In the genomic region with DNA sequence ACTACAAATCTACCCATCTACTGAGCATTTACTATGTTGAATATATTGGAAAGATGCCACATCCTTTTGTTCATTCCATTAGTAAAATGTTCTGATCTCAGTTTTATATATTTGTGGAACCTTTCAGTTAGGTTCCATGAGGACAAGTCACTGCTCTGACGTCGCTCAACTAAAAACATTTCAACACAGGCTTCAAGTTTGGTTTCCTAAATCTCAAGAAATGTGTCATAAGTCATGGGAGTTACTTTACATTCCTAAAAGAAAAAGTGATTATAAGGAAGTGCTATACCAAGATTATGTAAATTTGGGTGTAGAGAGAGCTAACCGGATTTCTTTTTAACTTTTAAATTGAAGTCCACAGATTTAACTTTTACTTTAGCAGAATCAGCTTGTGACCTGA, we compare ENCODE assay signal across 29 mouse cellular contexts. TPM values are rescaled to one million over a fixed set of nuclear protein-coding genes. Genes with fewer than 3 reads are reported as not detected.
DNase-seq lines count a peak whose midpoint lies in the region; ATAC-seq and TF ChIP-seq lines count a peak whose summit lies in the region.
"Had no signal": no experiment of that assay in that cellular context is flagged by ENCODE, and none has a peak within 500 bp of the region (broad histone marks: within the 10 kb centered on the region; RNA-seq: fewer than 3 reads in every experiment).

No protein-coding gene starts in this region.

- no peaks in the 10 kb centered on the region for H3K36me3 ChIP-seq in forebrain, embryonic 10.5 days (replicated peaks)
- no peaks in the 10 kb centered on the region for H3K36me3 ChIP-seq in forebrain, postnatal 0 days (ENCODE audit: insufficient read depth)
- H3K36me3 ChIP-seq: embryonic facial prominence, embryonic 12.5 days; embryonic facial prominence, embryonic 15.5 days; forebrain, embryonic 12.5 days; forebrain, embryonic 15.5 days; hindbrain, embryonic 10.5 days; hindbrain, embryonic 13.5 days had no signal

- H3K9ac ChIP-seq in forebrain, postnatal 0 days = no peak overlapping the region
- H3K9ac ChIP-seq: embryonic facial prominence, embryonic 12.5 days; embryonic facial prominence, embryonic 15.5 days; forebrain, embryonic 12.5 days; forebrain, embryonic 15.5 days; hindbrain, embryonic 13.5 days had no signal

- no peak overlapping the region for H3K4me3 ChIP-seq in bone marrow macrophage, adult 2 months (ENCODE audit: insufficient read depth, low read length)
- H3K4me3 ChIP-seq in forebrain, embryonic 10.5 days = no peak overlapping the region
- H3K4me3 ChIP-seq in forebrain, postnatal 0 days (ENCODE audit: low read depth, low read length) = no peak overlapping the region
- H3K4me3 ChIP-seq: embryonic facial prominence, embryonic 12.5 days; embryonic facial prominence, embryonic 15.5 days; forebrain, embryonic 12.5 days; forebrain, embryonic 15.5 days; hindbrain, embryonic 10.5 days; hindbrain, embryonic 13.5 days had no signal

- H3K27me3 ChIP-seq in forebrain, embryonic 10.5 days (ENCODE audit: poor library complexity, severe bottlenecking) = no peaks in the 10 kb centered on the region
- H3K27me3 ChIP-seq in forebrain, postnatal 0 days (ENCODE audit: insufficient read depth, low read length) = no peaks in the 10 kb centered on the region
- H3K27me3 ChIP-seq: embryonic facial prominence, embryonic 12.5 days; embryonic facial prominence, embryonic 15.5 days; forebrain, embryonic 12.5 days; forebrain, embryonic 15.5 days; hindbrain, embryonic 13.5 days had no signal

- H3K4me2 ChIP-seq in forebrain, postnatal 0 days (ENCODE audit: low read depth) = no peak overlapping the region
- H3K4me2 ChIP-seq: embryonic facial prominence, embryonic 12.5 days; embryonic facial prominence, embryonic 15.5 days; forebrain, embryonic 12.5 days; forebrain, embryonic 15.5 days; heart, embryonic 11.5 days; hindbrain, embryonic 13.5 days had no signal

- TF ChIP-seq POLR2A in bone marrow macrophage, adult 2 months (IDR thresholded peaks at IDR 0.05; ENCODE audit: borderline replicate concordance, low read depth, low read length) = no peak

- no peaks in the 10 kb centered on the region for H3K9me3 ChIP-seq in forebrain, embryonic 10.5 days
- no peaks in the 10 kb centered on the region for H3K9me3 ChIP-seq in forebrain, postnatal 0 days (ENCODE audit: low read length)
- H3K9me3 ChIP-seq: embryonic facial prominence, embryonic 12.5 days; embryonic facial prominence, embryonic 15.5 days; forebrain, embryonic 12.5 days; forebrain, embryonic 15.5 days; hindbrain, embryonic 10.5 days; hindbrain, embryonic 13.5 days had no signal

- peak; percentile 53 for DNase-seq in 416B (ENCODE audit: low read depth)
- no peak for DNase-seq in forebrain, embryonic 10.5 days (ENCODE audit: extremely low spot score, low spot score)
- DNase-seq in forebrain, postnatal 0 days = no peak
- DNase-seq in kidney, adult 18-20 months = no peak
- DNase-seq: adrenal gland, adult 8-10 months; adrenal gland, postnatal 25 days; cerebellum, adult 18-20 months; cerebellum, adult 9-10 months; cerebellum, postnatal 25 days; gastrocnemius, postnatal 10 days; gastrocnemius, postnatal 36 days; heart, adult 11 months had no signal

- H3K4me1 ChIP-seq in bone marrow macrophage, adult 2 months (ENCODE audit: control insufficient read depth, insufficient read depth, low read length) = peaks cover 16% of the 10 kb centered on the region
- no peaks in the 10 kb centered on the region; the same call in 1 of the 2 replicates for H3K4me1 ChIP-seq in forebrain, embryonic 10.5 days
- H3K4me1 ChIP-seq in forebrain, postnatal 0 days (ENCODE audit: insufficient read depth) = no peaks in the 10 kb centered on the region
- H3K4me1 ChIP-seq: embryonic facial prominence, embryonic 12.5 days; embryonic facial prominence, embryonic 15.5 days; forebrain, embryonic 12.5 days; forebrain, embryonic 15.5 days; hindbrain, embryonic 10.5 days; hindbrain, embryonic 13.5 days had no signal

- TF ChIP-seq CTCF in bone marrow macrophage, adult 2 months (IDR thresholded peaks at IDR 0.05; ENCODE audit: low read depth, low read length) = no peak
- TF ChIP-seq CTCF in forebrain, postnatal 0 days (IDR thresholded peaks at IDR 0.05; ENCODE audit: low read depth) = no peak

- H3K27ac ChIP-seq in bone marrow macrophage, adult 2 months (ENCODE audit: insufficient read depth, low read depth, low read length) = peak overlapping the region; percentile 12; the same call in 1 of the 2 replicates
- no peak overlapping the region for H3K27ac ChIP-seq in forebrain, embryonic 10.5 days
- H3K27ac ChIP-seq in forebrain, postnatal 0 days (ENCODE audit: low read depth, low read length) = no peak overlapping the region
- H3K27ac ChIP-seq: embryonic facial prominence, embryonic 12.5 days; embryonic facial prominence, embryonic 15.5 days; forebrain, embryonic 12.5 days; forebrain, embryonic 15.5 days; hindbrain, embryonic 10.5 days; hindbrain, embryonic 13.5 days; hindbrain, postnatal 0 days had no signal

- peak; percentile 51 for ATAC-seq in megakaryocyte progenitor cell, adult 5-6 weeks (replicated peaks; ENCODE audit: poor library complexity)
- no peak for ATAC-seq in forebrain, postnatal 0 days
- ATAC-seq: CD4-positive, CD25-positive, alpha-beta regulatory T cell, adult 4 months; forebrain, embryonic 15.5 days; hindbrain, postnatal 0 days; inflammation-experienced regulatory T-cells, adult 6 months; intestine, embryonic 16.5 days had no signal

- 92% methylated on average over 3 of the region's 3 CpGs for WGBS in forebrain, embryonic 10.5 days
- 84% methylated on average over 3 of the region's 3 CpGs for WGBS in forebrain, postnatal 0 days

RNA-seq across cellular contexts. Expression of gene Clec1a, which starts 15.8 kb away (rescaled TPM):
- polyA plus RNA-seq in bone marrow macrophage, adult 2 months (2012; ENCODE audit: insufficient read depth, insufficient read length, missing spikeins) = 0.46 and 0.69 TPM in 2 replicates
- total RNA-seq in megakaryocyte progenitor cell, adult 5-6 weeks (2015) = 0.12 TPM in 1 of 2 replicates, not detected in the other
- total RNA-seq in megakaryocyte progenitor cell, adult 5-6 weeks (2017) = 0.12 and 0.78 TPM in 2 replicates
- polyA plus RNA-seq in forebrain, embryonic 10.5 days (2016; fragmentation: Nextera tagmentation; extraction: Ambion mirVana) = 0.36 and 0.66 TPM in 2 replicates
- 1.1 and 1.4 TPM in 2 replicates for total RNA-seq in forebrain, postnatal 0 days (2014; rRNA removed)
- 0.74 and 0.97 TPM in 2 replicates for polyA plus RNA-seq in forebrain, postnatal 0 days (2015; fragmentation: Nextera tagmentation; extraction: Ambion mirVana)
- total RNA-seq: MEL had no signal
- polyA plus RNA-seq: CD4-positive, CD25-positive, alpha-beta regulatory T cell, adult 4 months; inflammation-experienced regulatory T-cells, adult 6 months had no signal

RNA-seq across cellular contexts. Expression of gene Clec9a, which starts 27.4 kb away (rescaled TPM):
- polyA plus RNA-seq in bone marrow macrophage, adult 2 months (2012; ENCODE audit: insufficient read depth, insufficient read length, missing spikeins) = 0.24 and 0.84 TPM in 2 replicates
- total RNA-seq in megakaryocyte progenitor cell, adult 5-6 weeks (2015) = 5.2 and 6.3 TPM in 2 replicates
- 2.0 and 3.4 TPM in 2 replicates for total RNA-seq in megakaryocyte progenitor cell, adult 5-6 weeks (2017)
- 0.36 TPM in 2 replicates for polyA plus RNA-seq in forebrain, embryonic 10.5 days (2016; fragmentation: Nextera tagmentation; extraction: Ambion mirVana)
- total RNA-seq in forebrain, postnatal 0 days (2014; rRNA removed) = 0.10 TPM in 1 of 2 replicates, not detected in the other
- not detected in 2 replicates for polyA plus RNA-seq in forebrain, postnatal 0 days (2015; fragmentation: Nextera tagmentation; extraction: Ambion mirVana)
- total RNA-seq: gastrocnemius, adult 18-20 months; gastrocnemius, postnatal 10 days; gastrocnemius, postnatal 36 days; hindbrain, postnatal 0 days; MEL had no signal
- polyA plus RNA-seq: C2C12; CD4-positive, CD25-positive, alpha-beta regulatory T cell, adult 4 months; embryonic facial prominence, embryonic 15.5 days; inflammation-experienced regulatory T-cells, adult 6 months had no signal

RNA-seq across cellular contexts. Expression of gene Clec1b, which starts 38.9 kb away (rescaled TPM):
- polyA plus RNA-seq in bone marrow macrophage, adult 2 months (2012; ENCODE audit: insufficient read depth, insufficient read length, missing spikeins) = 2.4 and 2.7 TPM in 2 replicates
- 0.17 and 0.22 TPM in 2 replicates for total RNA-seq in megakaryocyte progenitor cell, adult 5-6 weeks (2015)
- 0.17 and 0.42 TPM in 2 replicates for total RNA-seq in megakaryocyte progenitor cell, adult 5-6 weeks (2017)
- 16.4 and 19.8 TPM in 2 replicates for polyA plus RNA-seq in forebrain, embryonic 10.5 days (2016; fragmentation: Nextera tagmentation; extraction: Ambion mirVana)
- 2.0 TPM in 1 of 2 replicates, not detected in the other for total RNA-seq in forebrain, postnatal 0 days (2014; rRNA removed)
- polyA plus RNA-seq in forebrain, postnatal 0 days (2015; fragmentation: Nextera tagmentation; extraction: Ambion mirVana) = 0.49 and 0.56 TPM in 2 replicates
- total RNA-seq: gastrocnemius, adult 18-20 months; gastrocnemius, postnatal 36 days; MEL had no signal
- polyA plus RNA-seq: C2C12 had no signal

RNA-seq across cellular contexts. Expression of gene Clec12b, which starts 50.4 kb away (rescaled TPM):
- not detected in 2 replicates for polyA plus RNA-seq in bone marrow macrophage, adult 2 months (2012; ENCODE audit: insufficient read depth, insufficient read length, missing spikeins)
- total RNA-seq in megakaryocyte progenitor cell, adult 5-6 weeks (2015) = not detected in 2 replicates
- total RNA-seq in megakaryocyte progenitor cell, adult 5-6 weeks (2017) = not detected in 2 replicates
- not detected in 2 replicates for polyA plus RNA-seq in forebrain, embryonic 10.5 days (2016; fragmentation: Nextera tagmentation; extraction: Ambion mirVana)
- total RNA-seq in forebrain, postnatal 0 days (2014; rRNA removed) = not detected in 2 replicates
- polyA plus RNA-seq in forebrain, postnatal 0 days (2015; fragmentation: Nextera tagmentation; extraction: Ambion mirVana) = 0.16 and 0.18 TPM in 2 replicates
- total RNA-seq: adrenal gland, postnatal 25 days; common myeloid progenitor, adult 5-6 weeks; gastrocnemius, adult 18-20 months; gastrocnemius, postnatal 10 days; gastrocnemius, postnatal 36 days; MEL had no signal
- polyA plus RNA-seq: C2C12; CD4-positive, CD25-positive, alpha-beta regulatory T cell, adult 4 months; embryonic facial prominence, embryonic 12.5 days; embryonic facial prominence, embryonic 15.5 days; forebrain, embryonic 12.5 days; hindbrain, embryonic 10.5 days; inflammation-experienced regulatory T-cells, adult 6 months had no signal
